Mouse (Mus musculus) liver, embryonic 15.5 days (tissue): Measurements from ENCODE around the gene Tcap. TPM values are rescaled to one million over a fixed set of nuclear protein-coding genes. Genes with fewer than 3 reads are reported as not detected.

Experiments used
- ATAC-seq: fragments of 200-750 bp; cut with Nextera tagmentation; 2 replicates; pipeline ENCODE4 v1.8.0; 2017; ENCODE audit warnings: moderate number of reproducible peaks, mild to moderate bottlenecking, moderate library complexity; ENCODE audit not compliant: insufficient read depth
- H3K27ac ChIP-seq: fragments of 300-500 bp; sonication (generic); replicated peaks from 2 replicates; pipeline ENCODE4 v1.5.1; 2015; ENCODE audit warnings: mild to moderate bottlenecking, inconsistent platforms
- H3K27me3 ChIP-seq: fragments of 300-500 bp; sonication (generic); 2 replicates; pipeline ENCODE4 v1.6.1; 2015; ENCODE audit warnings: mild to moderate bottlenecking, inconsistent platforms
- H3K36me3 ChIP-seq: fragments of 300-500 bp; sonication (generic); replicated peaks from 2 replicates; pipeline ENCODE4 v1.6.1; 2015; ENCODE audit warnings: moderate library complexity, mild to moderate bottlenecking, inconsistent platforms
- H3K4me1 ChIP-seq: fragments of 300-500 bp; sonication (generic); replicated peaks from 2 replicates; pipeline ENCODE4 v1.6.1; 2015; ENCODE audit warnings: inconsistent platforms
- H3K4me2 ChIP-seq: fragments of 300-500 bp; sonication (generic); 2 replicates; pipeline ENCODE4 v1.6.1; 2015; ENCODE audit warnings: moderate library complexity, mild to moderate bottlenecking, inconsistent platforms
- H3K4me3 ChIP-seq: fragments of 300-500 bp; sonication (generic); replicated peaks from 2 replicates; pipeline ENCODE4 v1.5.1; 2015; ENCODE audit warnings: mild to moderate bottlenecking, inconsistent platforms
- H3K9ac ChIP-seq: fragments of 300-500 bp; sonication (generic); 2 replicates; pipeline ENCODE4 v1.6.1; 2015; ENCODE audit warnings: moderate library complexity, mild to moderate bottlenecking, inconsistent platforms
- H3K9me3 ChIP-seq: fragments of 300-500 bp; sonication (generic); replicated peaks from 2 replicates; pipeline ENCODE4 v1.6.1; 2016; ENCODE audit warnings: inconsistent platforms
- WGBS: fragments of 180-500 bp; shearing (Covaris S2); methylation state at CpG from one replicate; pipeline ENCODE4 v1.1.7; 2015; ENCODE audit warnings: mixed read lengths; ENCODE audit not compliant: insufficient replicate concordance; 5-methylcytosine and 5-hydroxymethylcytosine counted together
- polyA plus RNA-seq: library from polyadenylated mRNA; unstranded; fragments of >200 nt; fragmentation: Nextera tagmentation; extraction: Ambion mirVana; gene quantifications from 2 replicates; pipeline ENCODE4 v1.2.1, GENCODE M21; 2015

The Tcap gene
- polyA plus RNA-seq = 1.1 and 1.7 TPM in 2 replicates

GRCm38 (mm10) chr11:98383261-98384030 lies at the start of gene Tcap:
TSS of gene Tcap (plus strand) at chr11:98383811.
- 49% methylated on average over 14 of the region's 14 CpGs for WGBS
- Histone ChIP-seq H3K4me1 (no peaks in the 10 kb centered on the region), H3K27me3 (peaks cover 53% of the 10 kb centered on the region), H3K36me3 (peaks cover 24% of the 10 kb centered on the region), H3K4me3 (no peak within 1 kb of the TSS), H3K9ac (no peak within 1 kb of the TSS), H3K9me3 (no peaks in the 10 kb centered on the region), H3K4me2 (no peak within 1 kb of the TSS), H3K27ac (no peak within 1 kb of the TSS)
- no peak for ATAC-seq

- Histone ChIP-seq H3K4me1 (peaks cover 18% of the 10 kb centered on the region), H3K36me3 (no peaks in the 10 kb centered on the region), H3K27me3 (peaks cover 100% of the 10 kb centered on the region), H3K4me3 (no peak overlapping the region), H3K27ac (no peak overlapping the region), H3K9me3 (no peaks in the 10 kb centered on the region), H3K4me2 (peak overlapping the region; percentile 18; the same call in 1 of the 2 replicates), H3K9ac (no peak overlapping the region)
- ATAC-seq = no peak
- 4% methylated on average over 40 of the region's 41 CpGs for WGBS
These were observed 49.5 kb upstream of the Tcap start for GRCm38 (mm10) chr11:98333981-98334741.

- no peak for ATAC-seq
- Histone ChIP-seq H3K4me2 (no peak overlapping the region), H3K27me3 (peaks cover 100% of the 10 kb centered on the region), H3K4me1 (peaks cover 24% of the 10 kb centered on the region), H3K27ac (no peak overlapping the region), H3K36me3 (no peaks in the 10 kb centered on the region), H3K9me3 (no peaks in the 10 kb centered on the region), H3K4me3 (no peak overlapping the region), H3K9ac (no peak overlapping the region)
- WGBS = 7% methylated on average over 9 of the region's 9 CpGs
These were observed 48.4 kb upstream of the Tcap start for GRCm38 (mm10) chr11:98335250-98335649.

GRCm38 (mm10) chr11:98336245-98337107 lies 47.1 kb upstream of the Tcap start:
- Histone ChIP-seq H3K27me3 (peaks cover 99% of the 10 kb centered on the region), H3K4me1 (peaks cover 24% of the 10 kb centered on the region), H3K36me3 (no peaks in the 10 kb centered on the region), H3K9me3 (no peaks in the 10 kb centered on the region), H3K4me2 (no peak overlapping the region), H3K27ac (no peak overlapping the region), H3K4me3 (no peak overlapping the region), H3K9ac (no peak overlapping the region)
- ATAC-seq = no peak
- WGBS = 12% methylated on average over 13 of the region's 13 CpGs

- Histone ChIP-seq H3K9me3 (no peaks in the 10 kb centered on the region), H3K4me1 (peaks cover 27% of the 10 kb centered on the region), H3K9ac (no peak overlapping the region), H3K4me3 (peak overlapping the region; percentile 42), H3K4me2 (peak overlapping the region; percentile 65), H3K27ac (no peak overlapping the region), H3K27me3 (peaks cover 97% of the 10 kb centered on the region), H3K36me3 (no peaks in the 10 kb centered on the region)
- WGBS = 1% methylated on average over 46 of the region's 57 CpGs
- no peak for ATAC-seq
These were observed 45.1 kb upstream of the Tcap start for GRCm38 (mm10) chr11:98338507-98338961.

- Histone ChIP-seq H3K4me1 (peaks cover 27% of the 10 kb centered on the region), H3K9ac (no peak overlapping the region), H3K36me3 (no peaks in the 10 kb centered on the region), H3K9me3 (no peaks in the 10 kb centered on the region), H3K4me3 (peak overlapping the region; percentile 42), H3K27ac (no peak overlapping the region), H3K27me3 (peaks cover 95% of the 10 kb centered on the region), H3K4me2 (peak overlapping the region; percentile 65)
- 2% methylated on average over 19 of the region's 19 CpGs for WGBS
- no peak for ATAC-seq
These were observed 44.5 kb upstream of the Tcap start for GRCm38 (mm10) chr11:98339071-98339501.

- Histone ChIP-seq H3K36me3 (no peaks in the 10 kb centered on the region), H3K4me2 (peak overlapping the region; percentile 65; the same call in 1 of the 2 replicates), H3K27ac (no peak overlapping the region), H3K4me3 (no peak overlapping the region), H3K4me1 (peaks cover 21% of the 10 kb centered on the region), H3K9me3 (no peaks in the 10 kb centered on the region), H3K9ac (no peak overlapping the region), H3K27me3 (peaks cover 95% of the 10 kb centered on the region)
- WGBS = 10% methylated on average over 11 of the region's 11 CpGs
- no peak for ATAC-seq
These were observed 43.8 kb upstream of the Tcap start for GRCm38 (mm10) chr11:98339679-98340287.

GRCm38 (mm10) chr11:98340597-98340996 lies 43.0 kb upstream of the Tcap start:
- Histone ChIP-seq H3K9me3 (no peaks in the 10 kb centered on the region), H3K4me1 (peaks cover 19% of the 10 kb centered on the region), H3K27me3 (peaks cover 94% of the 10 kb centered on the region), H3K4me2 (no peak overlapping the region), H3K9ac (no peak overlapping the region), H3K27ac (no peak overlapping the region), H3K4me3 (no peak overlapping the region), H3K36me3 (no peaks in the 10 kb centered on the region)
- 9% methylated on average over 4 of the region's 4 CpGs for WGBS
- ATAC-seq = no peak

GRCm38 (mm10) chr11:98341174-98341573 lies 42.4 kb upstream of the Tcap start:
- no peaks in the 10 kb centered on the region for H3K36me3 ChIP-seq
- peaks cover 19% of the 10 kb centered on the region for H3K4me1 ChIP-seq
- H3K27me3 ChIP-seq = peaks cover 94% of the 10 kb centered on the region
- 46% methylated on average over 4 of the region's 4 CpGs for WGBS
- H3K4me2 ChIP-seq = no peak overlapping the region
- no peaks in the 10 kb centered on the region for H3K9me3 ChIP-seq
- no peak for ATAC-seq
- no peak overlapping the region for H3K4me3 ChIP-seq
- H3K27ac ChIP-seq = no peak overlapping the region
- no peak overlapping the region for H3K9ac ChIP-seq
